Mouse (Mus musculus): Measurements from ENCODE around the gene Zfp536.

GRCm38 (mm10) chr7:37695066-37695465 is 78.4 kb downstream of the Zfp536 start:
- TF ChIP-seq POLR2A (IDR thresholded peaks at IDR 0.05; ENCODE audit: low read depth, low read length) (no peak), CTCF (IDR thresholded peaks at IDR 0.05; ENCODE audit: extremely low read depth, insufficient read length, insufficient replicate concordance, low read depth, low read length) (no peak)
